Mouse (Mus musculus) thymus, postnatal 10 days (tissue): ENCODE measurements around the gene Alkbh1.

ENCODE experiments used
- DNase-seq, 2 experiments: peaks; one replicate each; pipeline ENCODE4 v3.0.0; 2021; ENCODE audit warnings: low spot score in 2 of 2

Alkbh1 gene

DNA sequence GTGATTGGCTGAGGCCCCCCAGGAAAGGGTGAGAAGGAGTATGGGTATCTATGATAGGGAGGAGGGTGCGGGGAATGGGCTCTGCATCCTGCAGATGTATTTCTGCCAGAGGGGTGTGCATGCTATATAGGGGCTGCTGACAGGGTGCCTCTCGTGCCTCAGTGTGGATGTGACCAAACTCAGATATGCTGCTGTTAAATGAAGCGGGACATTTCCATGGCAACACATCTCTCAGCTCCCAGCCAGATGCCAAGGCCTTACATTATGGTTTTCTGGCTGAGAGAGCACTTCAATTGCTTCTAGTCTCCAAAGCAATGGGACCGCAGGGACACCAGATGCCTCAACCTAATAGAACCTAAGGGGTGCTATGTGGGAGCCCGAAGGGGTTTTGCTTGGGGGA is 24.9 kb downstream of the Alkbh1 start:
- no peak for DNase-seq

DNA sequence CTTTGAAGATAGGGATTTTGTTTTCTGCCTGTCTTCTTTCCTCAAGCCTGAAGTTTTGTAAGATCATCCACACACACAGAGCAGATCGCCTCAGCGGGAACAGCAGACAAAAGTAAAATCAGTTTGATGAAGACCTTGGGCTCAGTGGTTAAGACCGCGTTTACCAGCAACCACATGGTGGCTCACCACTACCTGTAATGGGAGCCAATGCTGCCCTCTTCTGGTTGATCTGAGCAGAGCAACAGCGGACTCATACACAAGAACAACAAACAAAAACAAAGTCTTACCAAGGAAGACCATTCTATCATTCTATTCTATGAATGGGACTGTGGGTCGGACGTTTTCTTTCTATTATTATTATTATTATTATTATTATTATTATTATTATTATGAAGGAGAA is 27.1 kb downstream of the Alkbh1 start:
- DNase-seq: peak; percentile 10 to 71

DNA sequence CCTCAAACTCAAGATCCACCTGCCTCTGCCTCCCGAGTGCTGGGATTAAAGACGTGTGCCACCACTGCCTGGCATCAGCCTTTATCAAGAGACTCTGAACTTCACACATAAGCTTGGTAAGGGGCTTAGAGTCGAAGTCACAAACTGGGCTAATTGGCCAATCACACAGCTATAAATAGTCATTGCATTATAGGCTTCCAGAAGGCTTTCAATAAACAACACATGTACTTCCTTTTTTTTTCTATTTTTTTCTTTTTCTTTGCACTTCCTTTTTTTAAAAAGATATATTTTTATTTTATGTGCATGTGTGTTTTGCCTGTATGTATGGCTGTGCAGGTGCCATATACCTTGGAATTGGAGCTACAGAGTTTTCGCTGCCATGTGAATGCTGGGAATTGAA is 28.5 kb downstream of the Alkbh1 start:
- DNase-seq: no peak

DNA sequence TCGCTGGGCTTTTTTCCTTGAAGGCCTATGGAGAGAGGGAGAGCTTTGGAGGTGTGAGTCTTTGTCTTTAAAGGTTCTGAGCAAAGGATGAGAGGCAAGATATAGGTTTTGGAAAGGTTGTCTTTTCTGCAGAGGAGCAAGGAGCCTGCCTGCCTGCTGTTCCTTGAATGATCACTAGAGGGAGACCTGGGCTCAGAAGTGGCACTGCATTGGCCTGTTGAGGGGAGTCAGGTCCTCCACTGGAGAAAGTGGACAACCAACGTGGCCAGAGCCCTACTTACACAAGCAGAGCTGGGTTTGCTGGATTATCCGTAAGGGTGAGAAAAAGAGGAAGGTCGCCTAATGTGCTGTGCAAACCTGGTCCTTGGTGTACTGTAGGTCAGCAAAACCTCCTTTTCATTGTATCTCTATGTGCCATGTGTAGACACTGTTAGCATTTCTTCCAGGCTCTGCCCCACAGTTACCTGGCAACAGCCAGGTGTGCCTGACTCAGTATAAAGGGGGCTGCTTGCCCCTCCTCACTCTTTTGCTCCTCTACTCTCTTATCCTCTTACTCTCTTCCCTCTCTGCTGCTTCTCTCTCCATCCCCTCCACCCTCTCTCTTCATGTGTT is 30.5 kb downstream of the Alkbh1 start:
- DNase-seq: peak in 1 of 2 experiments; percentile 65

DNA sequence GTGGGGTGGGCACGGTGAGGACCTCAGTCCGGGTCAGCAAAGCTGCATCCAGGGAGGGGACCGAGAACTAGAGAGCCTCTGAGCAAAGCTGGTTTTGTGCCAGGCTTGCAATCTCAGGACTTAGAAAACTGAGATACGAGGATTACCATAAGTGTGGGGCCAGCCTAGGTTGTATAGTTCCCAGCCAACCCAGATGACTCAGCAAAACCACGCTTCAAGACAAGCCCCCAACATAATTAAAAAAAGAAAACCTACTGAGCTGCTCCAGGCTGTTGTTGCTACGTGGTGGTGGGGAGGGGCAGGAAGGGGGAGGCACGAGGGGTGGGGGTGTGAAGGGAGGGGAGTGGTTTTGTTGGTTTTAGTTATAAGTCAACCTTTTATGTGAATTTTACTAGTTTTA is 32.8 kb downstream of the Alkbh1 start:
- DNase-seq: no peak

DNA sequence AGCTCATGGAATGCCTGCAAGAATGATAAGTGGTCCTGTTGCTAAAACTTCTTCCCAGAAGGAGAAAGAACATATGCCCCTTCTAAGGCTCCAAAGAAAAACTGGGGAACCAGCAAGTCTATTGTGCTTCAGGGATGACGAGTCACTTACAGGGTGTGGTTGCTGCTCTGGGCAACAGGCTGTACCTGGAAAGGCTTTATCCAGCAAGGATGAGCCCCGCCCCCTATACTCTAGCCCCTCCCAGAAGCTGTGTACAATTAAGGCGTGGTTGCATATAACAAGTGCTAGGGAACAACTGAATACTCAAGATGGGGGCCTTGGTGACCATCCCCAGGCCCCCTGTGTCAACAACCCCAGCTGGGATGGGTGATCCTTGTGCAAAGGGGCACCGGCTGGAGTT is 34.7 kb downstream of the Alkbh1 start:
- no peak for DNase-seq

DNA sequence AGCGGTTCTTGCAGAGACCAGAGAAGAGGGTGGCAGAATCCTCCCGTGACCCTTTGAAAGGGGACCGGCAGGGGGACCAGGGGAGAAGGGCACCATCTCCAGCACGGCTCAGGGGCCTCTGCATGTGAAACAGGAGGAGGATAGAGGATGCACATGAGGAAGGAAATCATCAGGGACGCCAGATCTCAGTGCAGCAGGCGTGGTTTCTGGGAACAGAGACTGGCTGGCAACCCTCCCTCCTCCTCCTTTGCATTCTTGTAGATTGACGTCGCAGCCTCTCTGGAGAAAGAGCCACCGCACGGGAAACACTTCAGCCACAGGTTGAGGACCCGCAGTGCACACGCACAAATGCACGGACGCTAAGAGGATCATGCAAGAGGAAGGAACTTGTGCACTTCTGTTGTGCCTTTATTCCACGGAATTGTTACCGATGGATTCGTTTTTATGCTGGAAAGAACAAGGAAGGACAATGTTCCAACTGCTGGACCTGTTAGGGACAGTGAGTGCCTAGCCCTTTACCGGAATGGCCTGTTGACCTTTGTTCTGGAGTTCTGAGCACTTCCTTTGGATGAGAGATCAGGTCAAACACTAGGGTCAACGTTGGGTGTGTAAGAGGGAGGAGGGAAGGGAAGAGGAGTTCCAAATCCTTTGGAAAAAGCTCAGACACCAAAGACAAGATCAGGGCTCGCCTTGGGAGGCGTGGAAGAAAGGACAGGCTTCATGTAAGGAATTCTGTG is 35.8 kb downstream of the Alkbh1 start:
- DNase-seq: no peak

DNA sequence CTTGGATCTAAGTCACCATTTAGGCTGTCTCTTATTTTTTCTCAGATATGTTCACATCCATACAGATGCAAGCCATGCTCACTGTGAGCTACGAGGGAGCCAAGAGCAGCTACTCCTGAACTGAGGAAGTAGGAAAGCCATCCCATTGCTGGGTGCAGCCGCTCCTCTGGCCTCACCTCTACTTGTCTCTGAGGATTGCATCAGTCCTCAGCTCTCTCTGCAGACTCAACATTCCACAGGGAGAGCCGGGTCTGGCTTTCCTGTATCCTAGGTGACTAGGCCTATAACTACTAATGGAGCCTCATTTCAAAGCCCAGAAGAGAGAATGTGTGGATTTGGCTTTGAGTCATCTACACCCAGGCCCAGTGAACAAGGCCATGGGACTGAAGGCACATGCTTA is 38.1 kb downstream of the Alkbh1 start:
- DNase-seq: no peak

DNA sequence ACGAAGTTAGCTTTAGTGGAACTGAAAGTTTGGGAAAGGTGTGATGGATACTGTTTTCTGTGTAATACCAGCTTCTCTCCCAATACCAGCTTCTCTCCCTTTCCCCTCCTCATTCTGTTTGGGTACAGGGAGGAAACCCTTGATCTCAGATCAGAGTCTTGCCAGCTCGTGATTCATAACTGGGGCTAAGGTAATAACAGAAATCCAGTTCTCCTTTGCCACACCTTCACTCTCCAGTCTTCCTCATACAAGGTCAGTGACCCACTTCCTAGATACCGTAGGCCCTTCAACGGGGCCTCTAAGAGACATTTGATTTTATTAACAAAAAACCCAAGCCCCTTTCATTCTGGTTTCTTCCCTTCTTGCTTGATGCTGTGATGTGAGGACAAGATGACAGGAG is 38.7 kb downstream of the Alkbh1 start:
- no peak for DNase-seq

DNA sequence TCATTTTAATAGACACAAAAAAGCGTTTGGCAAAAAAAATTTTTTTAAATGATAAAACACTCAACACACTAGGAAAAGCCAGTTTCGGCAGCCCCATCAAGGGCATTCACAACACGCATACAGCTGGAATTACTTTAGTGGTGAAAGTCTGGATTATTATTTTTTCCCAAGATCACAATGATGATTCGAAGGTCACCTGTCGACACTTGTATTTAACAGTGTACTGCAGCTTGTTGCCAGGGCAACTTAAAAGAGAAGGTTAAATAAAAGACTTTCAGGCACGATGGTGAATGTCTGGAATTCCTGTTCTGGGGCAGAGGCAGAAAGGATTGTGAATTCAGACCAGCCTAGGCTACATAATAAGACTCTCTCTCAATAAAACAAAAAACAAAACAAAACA is 41.9 kb downstream of the Alkbh1 start:
- DNase-seq: no peak

DNA sequence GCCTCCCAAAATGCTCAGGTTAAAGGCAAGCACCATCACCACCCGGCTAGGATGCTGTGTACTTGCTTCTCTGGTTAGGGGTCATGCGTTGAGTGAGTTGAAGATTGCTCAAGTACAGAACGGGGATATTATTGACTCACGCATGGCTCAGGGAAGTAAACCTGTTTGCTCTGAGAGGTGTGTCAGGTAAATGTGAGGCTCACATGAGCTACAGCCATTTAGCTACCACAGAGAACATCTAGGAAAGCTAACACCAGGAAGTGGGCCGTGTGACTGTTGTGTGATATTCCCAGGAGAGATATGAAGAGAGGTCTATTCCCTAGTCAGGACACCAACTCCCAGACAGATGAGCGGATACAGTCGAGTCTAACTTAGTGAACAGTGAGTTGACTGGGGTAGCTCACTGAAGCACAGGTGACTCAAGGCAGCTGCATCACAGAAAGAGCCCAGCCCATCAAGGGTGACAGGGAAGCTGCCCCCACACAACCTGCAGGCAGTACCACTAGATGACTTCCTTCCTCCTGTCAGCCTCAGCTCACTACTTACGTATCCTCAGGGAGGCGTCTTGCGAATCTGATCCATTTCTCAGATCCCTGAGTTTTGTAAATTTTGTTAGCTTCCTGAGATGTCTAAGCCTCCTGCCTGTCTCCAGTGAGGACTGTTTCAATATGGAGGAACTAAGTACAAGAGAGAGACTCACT is 44.5 kb downstream of the Alkbh1 start:
- no peak for DNase-seq

DNA sequence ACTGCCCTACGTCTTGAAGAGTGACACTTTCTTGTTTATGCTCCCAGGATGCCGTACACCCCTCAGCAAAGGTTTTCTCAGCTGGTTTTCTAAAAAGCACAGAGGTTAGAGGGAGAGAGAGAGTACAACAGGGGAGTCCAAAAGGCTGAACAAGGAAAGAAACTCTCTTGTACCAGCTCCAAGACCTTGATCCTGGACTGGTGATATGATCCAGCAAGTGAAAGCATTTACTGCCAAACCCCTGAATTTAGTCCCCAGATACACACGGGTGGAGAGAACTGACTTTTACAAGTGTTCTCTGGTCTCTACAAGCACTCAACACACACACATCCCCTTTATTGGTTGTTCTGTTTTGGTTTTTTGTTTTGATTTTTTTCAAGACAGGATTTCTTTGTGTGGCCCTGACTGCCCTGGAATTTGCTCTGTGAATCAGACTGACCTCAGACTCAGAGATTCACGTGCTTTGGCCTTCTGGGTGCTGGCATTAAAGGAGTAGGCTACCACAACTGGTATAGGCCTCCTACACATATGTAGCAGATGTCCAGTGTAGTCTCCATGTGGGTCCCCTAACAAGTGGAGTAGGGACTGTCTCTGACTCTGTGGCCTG is 45.9 kb downstream of the Alkbh1 start:
- no peak for DNase-seq

DNA sequence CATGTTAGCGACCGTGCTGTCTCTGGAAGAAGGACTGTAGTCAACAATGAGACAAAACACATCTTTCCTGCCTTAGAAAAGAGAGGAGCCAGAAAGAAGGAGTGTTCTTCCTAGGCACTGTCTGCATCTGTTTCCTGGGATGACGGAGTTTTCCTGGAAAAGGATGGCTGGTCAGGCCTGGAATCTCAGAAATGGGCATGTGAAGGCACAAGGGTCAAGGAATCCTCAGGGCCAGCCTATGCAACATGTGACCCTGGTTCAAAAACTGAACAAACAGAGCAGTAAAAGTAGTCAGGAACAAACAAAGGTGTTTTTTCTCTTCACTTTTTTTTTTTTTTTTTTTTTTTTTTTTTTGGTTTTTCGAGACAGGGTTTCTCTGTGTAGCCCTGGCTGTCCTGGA is 46.7 kb downstream of the Alkbh1 start:
- no peak for DNase-seq

DNA sequence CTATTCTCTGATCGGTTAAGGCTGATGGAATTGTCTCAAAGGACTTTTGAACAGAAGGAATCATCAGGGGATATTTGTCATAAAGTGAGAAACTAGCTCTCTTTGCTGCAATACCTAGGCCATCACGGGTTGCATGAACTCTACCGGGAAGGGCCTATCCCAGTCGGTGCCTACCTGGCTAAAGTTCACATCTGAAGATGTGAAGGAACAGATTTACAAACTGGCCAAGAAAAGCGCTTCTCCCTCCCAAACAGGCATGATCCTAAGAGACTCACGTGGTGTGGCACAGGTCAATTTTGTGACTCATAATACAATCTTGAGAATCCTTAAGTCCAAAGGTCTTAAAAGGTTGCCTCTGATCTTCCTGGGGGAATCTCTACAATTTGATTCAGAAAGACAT is 49.5 kb downstream of the Alkbh1 start:
- no peak for DNase-seq

DNA sequence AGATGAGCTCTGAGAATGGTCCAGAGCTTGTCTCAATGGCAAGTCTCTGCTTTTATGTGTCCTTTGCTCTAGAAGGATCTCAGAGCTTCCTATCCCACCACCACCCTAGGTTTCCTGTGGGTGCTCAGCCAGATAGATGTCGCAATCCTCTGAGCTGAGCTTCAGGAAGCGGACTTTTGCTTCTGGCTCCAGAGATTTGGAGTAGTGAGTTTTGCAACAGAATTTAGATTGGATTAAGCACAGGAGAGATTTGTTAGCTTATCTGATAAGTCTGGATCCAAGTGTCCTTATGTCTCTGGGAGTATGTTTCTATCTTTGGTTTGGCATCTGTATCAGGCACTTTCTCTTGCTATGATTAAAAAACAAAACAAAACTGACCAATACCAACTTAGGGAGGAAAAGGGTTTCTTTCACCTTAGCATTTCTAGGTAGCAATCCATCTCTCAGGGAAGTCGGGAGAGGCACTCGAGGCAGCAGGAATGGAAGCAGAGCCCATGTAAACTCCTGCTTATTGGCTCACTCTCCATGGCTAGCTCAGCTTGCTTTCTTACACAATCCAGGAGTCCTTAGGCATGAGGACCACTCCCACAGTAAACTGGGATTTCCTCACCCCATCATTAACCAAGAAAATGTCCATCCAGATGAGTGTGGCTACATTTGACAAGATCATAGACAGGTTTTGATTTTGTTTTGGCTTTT is 50.2 kb downstream of the Alkbh1 start:
- DNase-seq: no peak

DNA sequence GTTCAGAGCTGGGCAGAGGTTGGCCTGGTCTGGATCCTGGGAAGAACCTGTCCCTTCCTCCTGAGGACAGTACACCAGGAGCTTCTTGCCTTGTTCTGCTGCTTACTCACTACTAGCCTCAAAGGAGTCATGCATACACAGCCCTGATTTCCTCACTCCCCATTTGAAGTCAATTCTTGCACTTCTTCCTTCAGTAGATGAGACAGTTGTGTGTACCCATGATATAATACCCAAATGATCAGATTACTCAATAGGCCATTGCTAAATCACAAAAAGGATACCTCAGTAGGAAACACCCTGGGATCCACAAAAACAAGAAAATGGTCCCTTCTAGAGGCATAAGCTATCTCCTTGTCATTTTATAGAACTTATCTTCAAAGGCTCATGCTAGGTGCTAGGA is 52.5 kb downstream of the Alkbh1 start:
- DNase-seq: no peak

DNA sequence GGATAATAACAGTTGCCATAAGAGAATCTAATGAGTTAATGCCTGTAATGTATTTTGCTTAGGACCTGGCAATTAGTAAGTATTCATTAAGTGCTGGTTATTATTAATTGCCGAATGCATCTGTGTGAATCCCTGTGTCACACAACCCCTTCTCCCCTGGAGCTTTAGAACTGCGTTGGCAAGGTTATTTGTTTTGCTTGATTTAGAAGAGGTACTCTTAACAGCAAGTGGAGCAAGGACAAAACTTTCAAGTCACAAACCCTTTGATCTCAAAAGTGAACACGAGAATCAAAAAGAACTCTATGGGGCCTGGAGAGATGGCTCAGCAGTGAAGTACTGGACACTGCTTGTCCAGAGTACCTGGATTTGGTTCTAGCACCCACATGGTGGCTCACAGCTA is 54.6 kb downstream of the Alkbh1 start:
- no peak for DNase-seq

DNA sequence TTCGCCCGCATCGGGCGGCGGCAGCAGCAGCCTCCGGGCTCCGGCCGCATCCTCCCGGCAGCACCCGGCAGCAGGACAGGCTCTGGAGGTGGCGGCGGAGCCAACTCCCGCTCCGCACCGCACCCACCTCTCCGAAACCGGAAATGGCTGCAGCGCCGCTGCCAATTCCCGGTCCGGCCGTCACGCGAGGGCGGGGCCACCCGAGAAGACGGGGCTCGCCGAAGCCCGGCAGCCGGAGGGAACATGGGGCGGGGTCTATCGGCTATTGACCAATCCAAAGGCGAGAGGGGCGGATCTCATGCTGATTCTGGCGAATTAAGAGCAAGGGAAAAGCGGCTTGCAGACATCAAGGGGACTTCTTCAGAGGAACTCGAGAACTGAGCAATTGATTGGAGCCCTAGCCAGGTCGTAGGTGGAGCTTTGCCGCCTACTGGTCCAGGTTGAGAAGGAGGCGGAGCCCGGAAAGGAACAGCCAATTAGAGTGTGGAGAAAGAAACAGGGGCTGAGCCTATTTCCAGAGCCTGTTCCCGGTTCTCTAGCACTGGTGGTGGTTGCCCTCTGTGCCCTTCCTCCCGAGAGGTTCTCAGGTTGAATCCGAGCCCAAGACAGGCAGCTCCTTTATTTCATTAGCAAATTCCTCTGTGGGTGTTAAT is 55.6 kb downstream of the Alkbh1 start, which contains the start of gene Sptlc2:
Sptlc2 (minus strand) TSS at position 234 of the 653 bp plus-strand sequence.
- peak; percentile 98 to 99 for DNase-seq

DNA sequence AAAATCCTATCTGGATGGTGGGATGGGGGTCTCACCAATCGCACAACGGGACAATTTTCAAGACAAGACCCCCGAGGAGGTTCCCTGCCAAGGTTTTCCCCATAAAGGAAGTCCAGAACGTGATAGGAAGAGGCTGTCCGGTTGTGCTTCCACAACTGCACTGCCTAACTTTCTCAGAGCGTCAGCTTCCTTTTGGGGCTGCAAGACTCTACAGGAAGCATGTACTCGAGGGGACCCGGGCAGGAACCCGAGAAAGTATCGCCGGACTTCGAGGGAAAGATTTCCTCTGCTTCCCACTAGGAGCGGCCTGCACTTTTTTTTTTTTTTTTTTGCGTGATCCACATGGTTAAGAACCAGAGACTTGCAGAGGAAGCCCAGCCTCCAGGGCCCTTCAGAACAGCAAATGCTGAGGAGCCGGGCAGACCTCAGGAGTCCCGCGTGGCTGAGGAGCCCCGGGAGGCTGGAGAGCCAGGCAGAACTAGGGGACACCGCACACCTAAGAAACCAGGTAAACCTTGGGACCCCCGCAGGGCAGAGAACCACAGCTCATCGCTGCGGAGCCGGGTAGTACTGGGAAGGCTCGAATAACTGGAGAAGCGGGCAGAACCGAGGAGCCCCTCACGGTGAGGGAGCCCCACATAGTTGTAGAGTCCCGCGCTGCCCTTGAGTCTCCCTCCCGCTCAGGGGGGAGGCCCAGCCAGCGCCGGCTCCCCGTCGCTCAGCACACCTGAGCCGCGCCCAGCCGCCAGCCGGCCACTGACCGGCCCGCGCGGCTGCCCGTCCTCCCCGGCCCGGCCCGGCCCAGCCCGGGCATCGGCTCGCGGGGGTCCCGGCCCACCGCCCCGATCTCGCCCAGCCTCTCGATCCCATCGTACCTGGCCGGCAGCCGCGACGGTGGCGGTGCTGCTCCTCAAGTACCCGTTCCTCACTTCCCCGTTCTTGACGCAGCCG is 56.4 kb downstream of the Alkbh1 start:
- peak; percentile 6 to 22 for DNase-seq

DNA sequence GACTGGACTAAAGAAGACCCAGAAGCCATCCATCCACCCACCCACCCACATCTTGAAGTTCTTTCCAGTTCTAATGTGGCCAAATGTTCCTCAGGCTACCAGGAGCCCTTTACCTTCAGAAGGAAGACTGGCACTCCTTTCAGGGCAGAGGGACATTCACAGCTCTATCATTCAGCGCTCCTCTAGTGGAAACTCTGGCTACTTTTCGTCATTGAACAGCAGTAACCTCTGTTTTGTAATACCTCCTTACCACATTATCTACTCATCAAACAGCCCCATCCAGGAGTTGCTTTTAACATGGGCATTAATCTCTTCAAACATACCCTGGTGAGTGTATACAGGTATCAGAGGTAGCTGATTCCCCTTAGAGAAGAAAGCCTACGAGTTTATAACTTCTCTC is 58.8 kb downstream of the Alkbh1 start:
- no peak for DNase-seq

DNA sequence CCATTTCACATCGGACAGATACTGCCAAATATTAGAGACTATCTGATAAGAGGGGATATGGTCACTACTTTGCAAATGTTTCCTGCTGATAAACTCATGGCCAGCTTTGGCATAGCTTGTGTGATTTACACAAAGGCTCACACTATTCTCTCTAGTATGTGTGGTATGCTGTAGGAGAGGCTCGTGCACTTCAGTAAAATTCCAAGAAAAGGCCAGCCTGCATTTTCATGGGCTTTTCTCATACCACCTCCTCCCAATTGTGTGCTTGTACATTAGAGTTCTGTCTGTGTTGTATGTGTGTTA is 62.5 kb downstream of the Alkbh1 start:
- no peak for DNase-seq
